ENCODE assay signal across 9 mouse cellular contexts in the genomic region with DNA sequence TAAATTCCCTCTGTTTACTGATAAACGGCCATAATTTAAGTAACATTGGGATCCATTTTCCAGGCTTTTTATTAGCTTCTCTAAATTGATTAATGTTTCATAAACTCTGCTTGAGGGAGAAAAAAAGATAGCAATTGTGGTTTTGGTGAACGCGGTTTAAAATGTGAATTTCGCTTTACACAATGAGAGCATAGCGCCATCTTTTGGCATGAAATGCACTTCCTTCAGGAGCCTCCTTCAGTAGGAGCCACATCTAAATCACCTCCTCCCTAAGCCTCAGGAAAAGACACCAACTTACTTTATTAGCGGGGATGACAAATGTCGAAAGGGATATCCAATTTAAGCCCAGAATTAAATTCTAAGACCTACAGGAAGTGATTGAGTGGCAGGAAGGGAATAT.
DNase-seq lines count a peak whose midpoint lies in the region; ATAC-seq and TF ChIP-seq lines count a peak whose summit lies in the region.
"Had no signal": no experiment of that assay in that cellular context is flagged by ENCODE, and none has a peak within 500 bp of the region (broad histone marks: within the 10 kb centered on the region; RNA-seq: fewer than 3 reads in every experiment).

No protein-coding gene starts in this region.

- H3K9me3 ChIP-seq in heart, embryonic 14.5 days (ENCODE audit: control insufficient read depth, low read length): 0 out of 2 replicates have a peak, but pooled peaks cover under 1% of the 10 kb centered on the region
- no peaks in the 10 kb centered on the region for H3K9me3 ChIP-seq in CH12.LX (replicated peaks; ENCODE audit: low read length)
- H3K9me3 ChIP-seq in heart, embryonic 10.5 days: no peaks in the 10 kb centered on the region
- H3K9me3 ChIP-seq in liver, embryonic 11.5 days (ENCODE audit: control insufficient read depth, low read length): no peaks in the 10 kb centered on the region
- H3K9me3 ChIP-seq: midbrain, embryonic 12.5 days had no signal

- no peak overlapping the region for H3K9ac ChIP-seq in heart, embryonic 14.5 days (ENCODE audit: low read length)
- no peak overlapping the region for H3K9ac ChIP-seq in CH12.LX (ENCODE audit: insufficient read depth, low read depth)
- H3K9ac ChIP-seq in liver, embryonic 11.5 days (ENCODE audit: low read depth, low read length): no peak overlapping the region
- H3K9ac ChIP-seq: midbrain, embryonic 12.5 days had no signal

- no peaks in the 10 kb centered on the region for H3K36me3 ChIP-seq in heart, embryonic 14.5 days (ENCODE audit: control insufficient read depth, insufficient read depth, low read length)
- no peaks in the 10 kb centered on the region for H3K36me3 ChIP-seq in CH12.LX (replicated peaks in 1 of 2; ENCODE audit: control insufficient read depth in 1 of 2, insufficient read depth in 1 of 2, low read length in 1 of 2)
- no peaks in the 10 kb centered on the region for H3K36me3 ChIP-seq in heart, embryonic 10.5 days
- no peaks in the 10 kb centered on the region for H3K36me3 ChIP-seq in liver, embryonic 11.5 days (ENCODE audit: control insufficient read depth, insufficient read depth, low read length)
- H3K36me3 ChIP-seq: midbrain, embryonic 12.5 days had no signal

- TF ChIP-seq EP300 in CH12.LX (IDR thresholded peaks at IDR 0.05; ENCODE audit: low read length): no peak

- ATAC-seq in heart, embryonic 14.5 days (ENCODE audit: insufficient number of reproducible peaks, insufficient read depth, low FRiP score, low read depth): no peak
- no peak for ATAC-seq in megakaryocyte, adult 5-6 weeks (ENCODE audit: poor library complexity, severe bottlenecking)
- ATAC-seq in liver, embryonic 11.5 days (replicated peaks; ENCODE audit: low FRiP score): no peak

- peak; percentile 50 to 77 for TF ChIP-seq CTCF in CH12.LX (conservative IDR thresholded peaks at IDR 0.05 in 1 of 2, IDR thresholded peaks at IDR 0.05 in 1 of 2; ENCODE audit: low read depth in 2 of 2, low read length in 2 of 2)
- TF ChIP-seq CTCF in cortical plate, adult 2 months (IDR thresholded peaks at IDR 0.05; ENCODE audit: extremely low read depth, insufficient read depth, low read length): peak; percentile 63; the same call in 1 of the 2 replicates

- peak overlapping the region; percentile 34; the same call in 1 of the 2 replicates for H3K4me2 ChIP-seq in heart, embryonic 14.5 days (ENCODE audit: low read length)
- no peak overlapping the region for H3K4me2 ChIP-seq in CH12.LX (ENCODE audit: insufficient read depth, low read depth, poor library complexity, severe bottlenecking)
- H3K4me2 ChIP-seq in liver, embryonic 11.5 days: no peak overlapping the region
- H3K4me2 ChIP-seq: midbrain, embryonic 12.5 days had no signal

- TF ChIP-seq POLR2A in CH12.LX (IDR thresholded peaks at IDR 0.05; ENCODE audit: low read depth, low read length): no peak
- no peak for TF ChIP-seq POLR2A in cortical plate, adult 2 months (IDR thresholded peaks at IDR 0.05; ENCODE audit: extremely low read depth, insufficient read depth, low read length)

- no peaks in the 10 kb centered on the region for H3K27me3 ChIP-seq in heart, embryonic 14.5 days (ENCODE audit: control insufficient read depth, insufficient read depth, low read length)
- no peaks in the 10 kb centered on the region for H3K27me3 ChIP-seq in CH12.LX (replicated peaks)
- H3K27me3 ChIP-seq in heart, embryonic 10.5 days (ENCODE audit: insufficient read depth, poor library complexity, severe bottlenecking): no peaks in the 10 kb centered on the region
- no peaks in the 10 kb centered on the region for H3K27me3 ChIP-seq in liver, embryonic 11.5 days (replicated peaks; ENCODE audit: control insufficient read depth, insufficient read depth, low read length)
- H3K27me3 ChIP-seq: midbrain, embryonic 12.5 days had no signal

- no peak overlapping the region for H3K27ac ChIP-seq in heart, embryonic 14.5 days (replicated peaks in 1 of 2; ENCODE audit: control insufficient read depth in 1 of 2, insufficient read depth in 1 of 2, low read depth in 2 of 2, low read length in 2 of 2)
- H3K27ac ChIP-seq in CH12.LX (ENCODE audit: insufficient read depth, low read depth): no peak overlapping the region
- H3K27ac ChIP-seq in cortical plate, adult 2 months (ENCODE audit: insufficient read depth, low read length): no peak overlapping the region
- H3K27ac ChIP-seq in heart, embryonic 10.5 days: no peak overlapping the region
- no peak overlapping the region for H3K27ac ChIP-seq in liver, embryonic 11.5 days (ENCODE audit: low read depth, low read length)
- H3K27ac ChIP-seq: midbrain, embryonic 12.5 days had no signal

- no peaks in the 10 kb centered on the region for H3K4me1 ChIP-seq in heart, embryonic 14.5 days (ENCODE audit: control insufficient read depth in 2 of 2, insufficient read depth in 2 of 2, low read length in 2 of 2)
- H3K4me1 ChIP-seq in CH12.LX (ENCODE audit: control insufficient read depth in 1 of 2, insufficient read depth in 2 of 2): no peaks in the 10 kb centered on the region
- H3K4me1 ChIP-seq in cortical plate, adult 2 months (ENCODE audit: control insufficient read depth, insufficient read depth, low read length): no peaks in the 10 kb centered on the region
- H3K4me1 ChIP-seq in heart, embryonic 10.5 days: no peaks in the 10 kb centered on the region
- no peaks in the 10 kb centered on the region for H3K4me1 ChIP-seq in liver, embryonic 11.5 days (replicated peaks; ENCODE audit: control insufficient read depth, insufficient read depth, low read length)
- H3K4me1 ChIP-seq: midbrain, embryonic 12.5 days had no signal

- no peaks in the 10 kb centered on the region for H3K79me2 ChIP-seq in CH12.LX (replicated peaks; ENCODE audit: control insufficient read depth, extremely low read depth, insufficient read depth, poor library complexity, severe bottlenecking)

- dilution Hi-C loops in CH12.LX (cut with MboI; ENCODE audit: extremely low pct_ligation_motif_present, extremely low pct_unique_long_range_greater_than_20kb, low sequenced_read_pairs): no loop called here

- no peak for DNase-seq in heart, adult 9 months (ENCODE audit: low spot score in 2 of 2)
- peak; percentile 54 for DNase-seq in CH12.LX (ENCODE audit: extremely low read depth)
- DNase-seq in left cerebral cortex, postnatal 25 days (ENCODE audit: low spot score in 2 of 2): peak; percentile 55 to 62
- no peak for DNase-seq in heart, embryonic 10.5 days (ENCODE audit: low spot score)
- no peak for DNase-seq in liver, embryonic 11.5 days (ENCODE audit: low spot score)

- no peak overlapping the region for H3K4me3 ChIP-seq in heart, embryonic 14.5 days (ENCODE audit: control insufficient read depth in 1 of 2, insufficient read depth in 1 of 2, low read depth in 1 of 2, low read length in 2 of 2)
- no peak overlapping the region for H3K4me3 ChIP-seq in CH12.LX (replicated peaks in 1 of 3; ENCODE audit: low read depth in 2 of 3, low read length in 2 of 3, poor library complexity in 1 of 3)
- H3K4me3 ChIP-seq in cortical plate, adult 2 months (ENCODE audit: insufficient read depth, low read length): no peak overlapping the region
- H3K4me3 ChIP-seq in heart, embryonic 10.5 days: no peak overlapping the region
- no peak overlapping the region for H3K4me3 ChIP-seq in liver, embryonic 11.5 days (ENCODE audit: low read depth, low read length)
- H3K4me3 ChIP-seq: midbrain, embryonic 12.5 days had no signal

- 28% methylated on average over 7 of the region's 7 CpGs for WGBS in heart, embryonic 14.5 days
- WGBS in heart, embryonic 10.5 days: 24% methylated on average over 7 of the region's 7 CpGs
- 30% methylated on average over 7 of the region's 7 CpGs for WGBS in liver, embryonic 11.5 days

- intact Hi-C loops in left cerebral cortex, postnatal 25 days (cut with DNase I): loop anchor here (5.0 to 10.0 kb wide), 2 partner anchors 1663 to 1905 kb away; no protein-coding TSS in a partner anchor

- TF ChIP-seq RAD21 in CH12.LX (IDR thresholded peaks at IDR 0.05; ENCODE audit: low read depth, low read length): peak; percentile 79

- in situ Hi-C loops in CH12.LX (cut with MboI; ENCODE audit: low pct_ligation_motif_present, low pct_unique_long_range_greater_than_20kb, low sequenced_read_pairs): no loop called here

TF ChIP-seq in CH12.LX, 34 proteins besides CTCF, POLR2A, EP300 and RAD21:
- TF ChIP-seq MYC (IDR thresholded peaks at IDR 0.05; ENCODE audit: low read depth, low read length) (no peak), SMC3 (IDR thresholded peaks at IDR 0.05; ENCODE audit: low read depth, low read length) (peak; percentile 33; the same call in 1 of the 2 replicates), ZNF384 (IDR thresholded peaks at IDR 0.05; ENCODE audit: low read depth, low read length) (peak; percentile 57), PAX5 (IDR thresholded peaks at IDR 0.05; ENCODE audit: low read length) (no peak), MAZ (IDR thresholded peaks at IDR 0.05; ENCODE audit: low read depth, low read length) (no peak), TCF12 (IDR thresholded peaks at IDR 0.05; ENCODE audit: low read depth, low read length) (no peak)

Comparison
In these comparisons a context has a peak if more than half of its experiments do, and no peak if none do; other contexts are left out.
1. DNase-seq: peak in CH12.LX (single experiment) and left cerebral cortex, postnatal 25 days (2 of 2); none in heart, adult 9 months (0 of 2), heart, embryonic 10.5 days (single experiment) and liver, embryonic 11.5 days (single experiment).